Mouse (Mus musculus): Measurements from ENCODE around the gene 5830411N06Rik. TPM values are rescaled to one million over a fixed set of nuclear protein-coding genes. Genes with fewer than 3 reads are reported as not detected.

Gene 5830411N06Rik
- not detected in 2 replicates for polyA plus RNA-seq (2015; fragmentation: Nextera tagmentation; extraction: Ambion mirVana)

GRCm38 (mm10) chr7:140247216-140247615 is at the start of gene 5830411N06Rik:
Gene 5830411N06Rik, plus strand, starts transcription at chr7:140247284.
- DNase-seq, result no peak
- H3K4me1 ChIP-seq (replicated peaks), result no peaks in the 10 kb centered on the region
- H3K36me3 ChIP-seq, result no peaks in the 10 kb centered on the region
- no peaks in the 10 kb centered on the region for H3K27me3 ChIP-seq
- no peak within 1 kb of the TSS for H3K27ac ChIP-seq
- no peaks in the 10 kb centered on the region for H3K9me3 ChIP-seq (replicated peaks)
- ATAC-seq (ENCODE audit: low read depth), result no peak
- WGBS (ENCODE audit: insufficient replicate concordance), result 72% methylated on average over 4 of the region's 4 CpGs
- H3K4me2 ChIP-seq, result no peak within 1 kb of the TSS
- no peak within 1 kb of the TSS for H3K4me3 ChIP-seq (replicated peaks)
- no peak within 1 kb of the TSS for H3K9ac ChIP-seq

DNA sequence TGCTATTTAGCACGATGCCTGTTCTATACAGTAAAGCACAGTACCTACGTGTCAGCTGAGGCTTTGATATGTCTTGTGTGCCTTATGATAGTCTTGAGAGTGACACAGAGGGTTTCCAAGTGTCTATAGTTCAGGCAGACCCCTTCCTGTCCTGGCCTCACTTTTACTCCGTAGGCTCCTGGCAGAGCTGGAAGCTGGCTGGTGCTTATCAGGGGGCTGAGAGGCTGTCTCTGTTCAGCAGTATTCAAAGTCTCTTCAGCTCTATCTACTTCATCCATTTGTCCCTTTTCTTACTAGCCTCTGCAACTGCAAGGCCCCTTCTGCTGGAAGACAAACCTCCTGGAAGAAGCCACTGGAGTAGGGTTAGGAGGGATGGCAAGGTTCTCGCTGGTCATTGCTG is 46.0 kb upstream of the 5830411N06Rik start:
- Histone ChIP-seq H3K27ac (no peak overlapping the region), H3K9me3 (replicated peaks) (no peaks in the 10 kb centered on the region), H3K4me1 (replicated peaks) (peaks cover 22% of the 10 kb centered on the region), H3K36me3 (no peaks in the 10 kb centered on the region), H3K4me2 (no peak overlapping the region), H3K27me3 (no peaks in the 10 kb centered on the region), H3K9ac (no peak overlapping the region), H3K4me3 (replicated peaks) (no peak overlapping the region)
- no peak for DNase-seq
- peak; percentile 67 for ATAC-seq (ENCODE audit: low read depth)
- WGBS (ENCODE audit: insufficient replicate concordance), result 61% methylated on average over 4 of the region's 4 CpGs

DNA sequence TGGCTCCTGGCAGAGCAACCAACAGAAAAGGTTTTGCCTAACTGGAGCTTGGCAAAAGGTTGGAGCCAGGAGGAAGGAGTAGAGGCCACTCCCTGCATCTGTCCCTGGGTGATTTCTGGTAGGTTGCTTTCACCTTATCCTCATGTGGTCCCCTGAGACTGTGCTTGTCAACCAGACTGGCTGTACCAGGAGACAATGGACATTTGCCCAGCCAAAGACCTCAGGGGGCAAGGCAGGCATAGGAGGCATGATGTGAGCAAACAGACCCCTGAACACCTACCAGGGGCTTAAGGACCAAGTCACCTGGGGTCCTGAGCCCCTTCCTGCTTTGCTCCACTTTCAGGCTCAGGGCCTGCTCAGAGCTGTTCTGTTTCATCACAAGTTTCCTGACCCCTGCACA is 41.2 kb upstream of the 5830411N06Rik start, which contains the start of gene Olfr524:
Gene Olfr524 (minus strand): TSS at position 101 of the 400 bp plus-strand sequence.
- H3K9me3 ChIP-seq (replicated peaks), result no peaks in the 10 kb centered on the region
- H3K9ac ChIP-seq, result no peak within 1 kb of the TSS
- no peak for ATAC-seq (ENCODE audit: low read depth)
- H3K36me3 ChIP-seq, result no peaks in the 10 kb centered on the region
- no peak for DNase-seq
- no peak within 1 kb of the TSS for H3K4me3 ChIP-seq (replicated peaks)
- H3K4me1 ChIP-seq (replicated peaks), result peaks cover 42% of the 10 kb centered on the region
- no peak within 1 kb of the TSS for H3K27ac ChIP-seq
- H3K4me2 ChIP-seq, result no peak within 1 kb of the TSS
- H3K27me3 ChIP-seq, result no peaks in the 10 kb centered on the region

DNA sequence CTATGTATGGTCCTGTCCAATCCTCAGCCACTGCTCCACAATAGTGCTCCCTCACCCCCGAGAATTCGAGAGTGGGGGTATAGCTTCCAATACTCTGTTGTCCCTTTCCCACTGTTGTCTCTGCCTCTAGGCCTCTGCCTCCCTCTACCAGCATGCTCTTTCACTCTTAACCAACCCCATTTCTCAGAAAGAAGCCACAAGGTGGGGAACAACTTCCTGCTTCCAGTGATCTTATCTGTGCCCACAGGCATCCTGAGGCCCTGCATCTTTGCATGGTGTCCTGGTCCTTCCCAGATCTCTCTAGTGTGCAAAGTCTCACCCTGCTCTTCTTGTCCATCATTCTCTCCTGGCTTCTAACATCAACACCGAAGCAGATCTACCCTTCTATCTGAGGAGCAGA is 40.2 kb upstream of the 5830411N06Rik start:
- no peak overlapping the region for H3K4me3 ChIP-seq (replicated peaks)
- 36% methylated on average over 3 of the region's 3 CpGs for WGBS (ENCODE audit: insufficient replicate concordance)
- no peaks in the 10 kb centered on the region for H3K36me3 ChIP-seq
- no peak overlapping the region for H3K4me2 ChIP-seq
- no peaks in the 10 kb centered on the region for H3K9me3 ChIP-seq (replicated peaks)
- DNase-seq (no peak), ATAC-seq (ENCODE audit: low read depth) (peak; percentile 37; the same call in 1 of the 2 replicates)
- H3K4me1 ChIP-seq (replicated peaks), result peaks cover 33% of the 10 kb centered on the region
- H3K27me3 ChIP-seq, result no peaks in the 10 kb centered on the region
- H3K9ac ChIP-seq, result no peak overlapping the region
- H3K27ac ChIP-seq, result no peak overlapping the region

DNA sequence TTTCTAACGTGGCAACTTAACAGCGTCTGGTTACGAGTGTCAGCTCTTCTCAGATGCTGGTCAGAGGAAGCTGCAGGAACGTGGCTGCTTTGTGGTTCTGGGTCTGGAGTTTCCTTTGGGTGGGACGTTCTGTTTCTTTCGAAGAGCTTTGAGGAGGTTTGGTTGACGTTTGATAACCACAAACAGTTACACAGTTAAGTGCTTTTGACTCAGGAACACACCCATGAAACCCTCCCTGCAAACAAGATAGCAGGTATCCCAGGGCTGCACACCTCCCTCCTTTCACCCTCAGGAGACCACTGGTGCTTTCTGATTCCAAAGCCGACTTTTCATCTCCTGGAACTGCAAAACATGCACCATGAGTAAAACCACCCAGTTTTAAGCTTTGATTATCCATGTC is 38.9 kb upstream of the 5830411N06Rik start:
- no peaks in the 10 kb centered on the region for H3K27me3 ChIP-seq
- no peak overlapping the region for H3K4me3 ChIP-seq (replicated peaks)
- peaks cover 33% of the 10 kb centered on the region for H3K4me1 ChIP-seq (replicated peaks)
- H3K27ac ChIP-seq, result peak overlapping the region; percentile 6; the same call in 1 of the 2 replicates
- H3K9ac ChIP-seq, result no peak overlapping the region
- DNase-seq (peak; percentile 55), ATAC-seq (ENCODE audit: low read depth) (peak; percentile 89)
- no peaks in the 10 kb centered on the region for H3K36me3 ChIP-seq
- no peaks in the 10 kb centered on the region for H3K9me3 ChIP-seq (replicated peaks)
- 10% methylated on average over 8 of the region's 8 CpGs for WGBS (ENCODE audit: insufficient replicate concordance)
- peak overlapping the region; percentile 15 for H3K4me2 ChIP-seq

- H3K9me3 ChIP-seq (replicated peaks), result no peaks in the 10 kb centered on the region
- no peak overlapping the region for H3K9ac ChIP-seq
- DNase-seq (no peak), ATAC-seq (ENCODE audit: low read depth) (no peak)
- H3K36me3 ChIP-seq, result no peaks in the 10 kb centered on the region
- H3K4me1 ChIP-seq (replicated peaks), result peaks cover 33% of the 10 kb centered on the region
- H3K27ac ChIP-seq, result no peak overlapping the region
- no peak overlapping the region for H3K4me3 ChIP-seq (replicated peaks)
- H3K27me3 ChIP-seq, result no peaks in the 10 kb centered on the region
- 39% methylated on average over 3 of the region's 3 CpGs for WGBS (ENCODE audit: insufficient replicate concordance)
- H3K4me2 ChIP-seq, result peak overlapping the region; percentile 15; the same call in 1 of the 2 replicates
Observed at GRCm38 (mm10) chr7:140208677-140209076, 38.4 kb upstream of the 5830411N06Rik start.

DNA sequence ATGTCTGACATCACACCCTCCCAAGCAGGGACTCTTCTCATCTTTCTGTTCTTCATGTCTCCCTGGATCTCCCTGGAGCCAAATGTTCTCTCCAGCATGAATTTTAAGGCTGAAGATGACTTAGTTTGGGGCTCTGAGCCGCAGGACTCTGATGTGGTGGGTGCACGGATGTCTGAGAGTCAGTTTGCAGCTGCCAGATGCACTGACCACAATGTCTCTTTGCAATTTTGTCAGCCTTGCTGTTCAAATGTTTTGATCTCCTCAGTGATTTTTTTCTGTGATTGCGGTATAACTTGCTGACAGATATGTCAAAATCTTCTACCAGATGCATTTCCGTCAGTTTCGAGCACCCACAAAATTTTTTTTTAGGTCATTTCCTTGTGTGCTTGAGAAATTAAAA is 33.2 kb upstream of the 5830411N06Rik start:
- Histone ChIP-seq H3K36me3 (no peaks in the 10 kb centered on the region), H3K27me3 (no peaks in the 10 kb centered on the region), H3K4me2 (no peak overlapping the region), H3K27ac (no peak overlapping the region), H3K4me3 (replicated peaks) (no peak overlapping the region), H3K9ac (no peak overlapping the region), H3K9me3 (replicated peaks) (no peaks in the 10 kb centered on the region), H3K4me1 (replicated peaks) (no peaks in the 10 kb centered on the region; the same call in 1 of the 2 replicates)
- no peak for DNase-seq
- 66% methylated on average over 5 of the region's 5 CpGs for WGBS (ENCODE audit: insufficient replicate concordance)
- ATAC-seq (ENCODE audit: low read depth), result no peak

DNA sequence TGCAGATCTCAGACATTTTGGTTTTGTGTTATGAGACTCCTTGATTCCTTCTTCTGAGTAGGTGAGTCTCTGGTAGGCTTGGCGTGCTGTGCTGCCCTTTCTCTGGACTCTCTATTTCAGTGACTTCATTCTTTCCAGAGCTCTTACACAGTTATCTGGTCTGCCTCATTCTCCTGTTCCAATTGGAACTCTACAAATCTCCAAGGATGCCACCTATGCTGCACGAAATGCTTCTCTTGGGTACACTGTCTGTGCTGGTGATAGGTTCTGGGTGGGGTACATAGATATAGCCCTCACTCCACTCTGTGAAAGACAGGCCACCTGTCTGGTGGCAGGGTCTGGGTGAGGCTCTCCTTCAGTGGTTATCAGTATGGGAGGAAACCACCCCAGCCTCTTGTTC is 29.1 kb upstream of the 5830411N06Rik start, which contains the start of gene Cd163l1:
Gene Cd163l1 (plus strand): TSS at position 301 of the 400 bp plus-strand sequence.
- H3K4me2 ChIP-seq, result no peak within 1 kb of the TSS
- H3K9me3 ChIP-seq (replicated peaks), result no peaks in the 10 kb centered on the region
- H3K27ac ChIP-seq, result no peak within 1 kb of the TSS
- no peaks in the 10 kb centered on the region for H3K27me3 ChIP-seq
- peak; percentile 65; the same call in 1 of the 2 replicates for ATAC-seq (ENCODE audit: low read depth)
- no peak for DNase-seq
- WGBS (ENCODE audit: insufficient replicate concordance), result 53% methylated on average over 2 of the region's 2 CpGs
- no peaks in the 10 kb centered on the region for H3K36me3 ChIP-seq
- H3K4me3 ChIP-seq (replicated peaks), result no peak within 1 kb of the TSS
- no peaks in the 10 kb centered on the region for H3K4me1 ChIP-seq (replicated peaks)
- H3K9ac ChIP-seq, result no peak within 1 kb of the TSS

DNA sequence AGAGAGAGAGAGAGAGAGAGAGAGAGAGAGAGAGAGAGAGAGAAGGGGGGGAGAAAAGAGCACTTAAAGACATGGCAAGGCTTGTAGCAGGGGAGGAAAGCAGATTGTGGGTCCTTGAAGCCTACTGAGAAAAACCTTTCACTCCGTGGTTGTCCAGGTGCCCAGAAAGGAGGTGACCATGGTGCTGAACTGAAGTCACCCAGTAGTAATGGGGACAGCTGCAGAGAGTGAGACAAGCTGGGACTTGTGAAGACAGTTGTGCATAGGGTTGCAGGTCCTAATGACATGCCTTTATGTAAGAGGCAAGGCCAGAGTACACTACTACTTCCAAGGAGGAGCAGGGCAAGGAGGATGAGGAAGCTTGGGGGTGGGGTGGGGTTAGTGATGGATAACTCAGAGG is 27.8 kb upstream of the 5830411N06Rik start:
- DNase-seq, result no peak
- Histone ChIP-seq H3K27ac (no peak overlapping the region), H3K36me3 (no peaks in the 10 kb centered on the region), H3K4me1 (replicated peaks) (no peaks in the 10 kb centered on the region), H3K27me3 (no peaks in the 10 kb centered on the region), H3K4me3 (replicated peaks) (no peak overlapping the region), H3K9ac (no peak overlapping the region), H3K4me2 (no peak overlapping the region), H3K9me3 (replicated peaks) (no peaks in the 10 kb centered on the region)
- no peak for ATAC-seq (ENCODE audit: low read depth)
- 0% methylated on average over 1 of the region's 1 CpGs for WGBS (ENCODE audit: insufficient replicate concordance)

GRCm38 (mm10) chr7:140220375-140220774 is 26.7 kb upstream of the 5830411N06Rik start:
- ATAC-seq (ENCODE audit: low read depth) (no peak), DNase-seq (no peak)
- no peak overlapping the region for H3K27ac ChIP-seq
- no peak overlapping the region for H3K4me2 ChIP-seq
- no peaks in the 10 kb centered on the region for H3K27me3 ChIP-seq
- H3K4me3 ChIP-seq (replicated peaks), result no peak overlapping the region
- no peaks in the 10 kb centered on the region for H3K9me3 ChIP-seq (replicated peaks)
- no peaks in the 10 kb centered on the region for H3K36me3 ChIP-seq
- H3K4me1 ChIP-seq (replicated peaks), result no peaks in the 10 kb centered on the region
- no peak overlapping the region for H3K9ac ChIP-seq
- WGBS (ENCODE audit: insufficient replicate concordance), result 56% methylated on average over 4 of the region's 4 CpGs

DNA sequence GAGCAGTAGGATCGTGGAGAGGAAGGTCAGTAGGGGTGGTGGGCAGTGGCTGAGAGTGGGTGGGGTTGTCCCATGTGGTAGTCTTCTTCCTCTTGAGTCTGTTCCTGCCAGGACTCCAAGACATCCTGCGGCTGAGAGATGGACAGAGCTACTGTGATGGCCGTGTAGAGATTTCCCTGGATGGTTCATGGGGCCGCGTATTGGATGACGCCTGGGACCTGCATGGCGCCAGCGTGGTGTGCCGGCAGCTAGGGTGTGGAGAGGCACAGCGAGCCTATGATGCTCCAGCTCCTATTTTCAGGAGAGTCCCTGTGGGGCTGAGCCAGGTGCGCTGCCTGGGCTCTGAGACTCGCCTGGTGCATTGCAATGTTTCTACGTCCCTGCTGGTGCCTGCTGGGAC is 22.9 kb upstream of the 5830411N06Rik start:
- H3K4me1 ChIP-seq (replicated peaks), result no peaks in the 10 kb centered on the region
- H3K4me2 ChIP-seq, result no peak overlapping the region
- 66% methylated on average over 13 of the region's 13 CpGs for WGBS (ENCODE audit: insufficient replicate concordance)
- no peak for DNase-seq
- H3K9me3 ChIP-seq (replicated peaks), result no peaks in the 10 kb centered on the region
- no peaks in the 10 kb centered on the region for H3K27me3 ChIP-seq
- H3K4me3 ChIP-seq (replicated peaks), result no peak overlapping the region
- H3K27ac ChIP-seq, result no peak overlapping the region
- ATAC-seq (ENCODE audit: low read depth), result no peak
- H3K9ac ChIP-seq, result no peak overlapping the region
- no peaks in the 10 kb centered on the region for H3K36me3 ChIP-seq

DNA sequence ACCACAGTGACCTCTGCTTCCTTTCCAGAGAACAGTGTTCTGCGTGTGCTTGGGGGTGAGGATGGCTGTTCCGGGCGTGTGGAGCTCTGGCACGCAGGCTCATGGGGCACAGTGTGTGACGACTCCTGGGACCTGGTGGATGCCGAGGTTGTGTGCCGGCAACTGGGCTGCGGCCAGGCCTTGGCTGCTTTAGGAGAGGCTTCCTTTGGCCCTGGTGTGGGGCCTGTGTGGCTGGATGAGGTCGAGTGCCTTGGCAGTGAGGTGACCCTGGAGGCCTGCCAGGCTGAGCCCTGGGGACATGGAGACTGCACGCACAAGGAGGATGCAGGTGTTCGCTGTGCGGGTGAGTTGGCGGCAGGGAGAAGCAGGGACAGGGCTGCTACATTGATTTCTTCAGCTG is 18.6 kb upstream of the 5830411N06Rik start:
- Histone ChIP-seq H3K4me3 (replicated peaks) (no peak overlapping the region), H3K4me1 (replicated peaks) (no peaks in the 10 kb centered on the region), H3K36me3 (no peaks in the 10 kb centered on the region), H3K4me2 (no peak overlapping the region), H3K27me3 (no peaks in the 10 kb centered on the region), H3K27ac (no peak overlapping the region), H3K9me3 (replicated peaks) (no peaks in the 10 kb centered on the region), H3K9ac (no peak overlapping the region)
- no peak for ATAC-seq (ENCODE audit: low read depth)
- WGBS (ENCODE audit: insufficient replicate concordance), result 66% methylated on average over 13 of the region's 13 CpGs
- DNase-seq, result no peak

Measured in liver, embryonic 13.5 days (tissue).